Mouse (Mus musculus) gastrocnemius, postnatal 25 days (tissue): ENCODE measurements at regions not wholly inside any gene's neighbourhood (a gene's known extent, or its start where the extent isn't known, plus 50 kb on each side); places are given as distances from the start of the nearest gene placed in this dataset.

Source experiments
- DNase-seq: peaks from one replicate; pipeline ENCODE4 v3.0.0; 2022

DNA sequence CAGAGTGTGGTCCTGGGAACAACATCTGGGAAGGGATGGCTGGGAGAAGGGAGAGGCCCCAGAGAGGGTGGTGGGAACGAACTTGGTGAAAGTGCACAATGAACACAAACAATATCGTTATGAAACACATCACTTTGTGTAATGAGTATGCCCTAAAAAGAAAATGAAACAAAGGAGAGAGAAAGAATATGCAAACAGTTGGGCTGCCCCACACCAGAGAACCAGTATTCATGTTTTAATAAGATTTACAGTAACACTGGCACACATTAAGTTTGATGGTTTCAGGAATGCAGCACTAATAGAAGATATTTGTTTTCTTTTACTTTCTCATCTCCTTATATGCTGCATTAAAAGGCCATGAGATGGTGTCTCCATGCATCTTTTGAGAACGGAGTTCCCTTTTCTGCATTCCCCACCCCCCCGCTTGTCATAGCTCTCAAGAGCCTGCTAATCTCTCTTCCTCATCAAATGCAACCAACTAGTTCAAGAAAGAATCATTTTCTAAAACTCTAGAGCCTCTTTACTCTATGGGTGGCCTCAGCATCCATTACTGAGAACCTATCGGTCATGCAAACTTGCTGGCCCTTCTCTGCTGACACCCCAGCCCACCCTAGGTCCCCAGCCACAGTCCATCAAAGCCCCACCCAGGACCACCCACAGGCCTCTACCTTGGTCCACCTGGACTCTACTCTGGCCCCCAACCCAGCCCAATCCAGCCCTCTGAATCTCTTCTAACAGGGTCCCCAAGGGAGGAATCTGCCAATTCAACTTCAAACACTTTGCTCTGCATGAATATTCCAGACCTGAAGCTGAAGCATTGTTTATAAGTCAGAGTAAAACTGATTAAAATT is 379.0 kb upstream of the Nrp1 start:
- DNase-seq, result no peak

- DNase-seq, result no peak
Measured at GRCm38 (mm10) chr8:127982165-127982564, 376.2 kb upstream of the Nrp1 start.

DNA sequence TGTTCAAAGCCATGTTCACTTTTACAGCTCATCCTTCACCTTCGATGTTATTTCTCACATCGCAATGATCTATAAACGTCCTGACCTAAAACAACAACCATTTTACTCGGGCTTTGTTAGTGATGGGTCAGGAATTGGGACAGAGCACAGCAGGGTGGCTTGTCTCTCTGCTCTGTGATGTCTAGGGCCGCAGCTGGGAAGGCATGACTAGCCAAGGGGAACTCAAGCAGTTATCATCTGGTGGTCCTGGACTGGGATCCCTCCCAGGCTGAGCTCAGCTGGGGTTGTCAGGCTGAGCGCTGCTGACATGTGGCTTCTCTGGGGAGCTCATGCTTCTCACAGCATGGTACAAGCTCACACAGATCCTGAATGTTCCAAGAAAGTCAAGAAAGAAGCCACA is 372.8 kb upstream of the Nrp1 start:
- no peak for DNase-seq

- no peak for DNase-seq
Measured at GRCm38 (mm10) chr8:127988887-127989286, 369.5 kb upstream of the Nrp1 start.

DNA sequence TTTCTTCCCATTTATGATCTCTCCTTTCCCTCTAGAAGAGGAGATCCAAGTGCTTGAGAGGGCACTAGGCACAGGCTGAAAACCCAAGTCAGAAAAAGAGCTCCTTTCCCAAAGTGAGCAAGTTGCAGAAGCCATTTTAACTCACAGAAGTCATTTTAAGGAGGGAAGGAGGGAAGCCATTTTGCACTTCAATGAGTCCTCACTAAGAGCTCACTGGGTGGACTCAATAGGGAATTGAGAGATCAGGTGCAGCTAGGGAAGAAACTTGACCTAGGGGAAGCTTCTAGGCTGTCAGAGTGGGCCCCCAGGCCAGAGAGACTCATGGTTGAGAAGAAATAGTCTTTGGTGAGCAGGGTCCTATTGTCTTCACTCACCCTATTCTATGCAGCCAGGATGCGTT is 363.5 kb upstream of the Nrp1 start:
- DNase-seq, result no peak

- DNase-seq, result no peak
Measured at GRCm38 (mm10) chr8:127995490-127995889, 362.9 kb upstream of the Nrp1 start.

- DNase-seq, result no peak
Measured at GRCm38 (mm10) chr8:128002386-128002785, 356.0 kb upstream of the Nrp1 start.

- DNase-seq, result no peak
Measured at GRCm38 (mm10) chr8:128002806-128003205, 355.6 kb upstream of the Nrp1 start.

DNA sequence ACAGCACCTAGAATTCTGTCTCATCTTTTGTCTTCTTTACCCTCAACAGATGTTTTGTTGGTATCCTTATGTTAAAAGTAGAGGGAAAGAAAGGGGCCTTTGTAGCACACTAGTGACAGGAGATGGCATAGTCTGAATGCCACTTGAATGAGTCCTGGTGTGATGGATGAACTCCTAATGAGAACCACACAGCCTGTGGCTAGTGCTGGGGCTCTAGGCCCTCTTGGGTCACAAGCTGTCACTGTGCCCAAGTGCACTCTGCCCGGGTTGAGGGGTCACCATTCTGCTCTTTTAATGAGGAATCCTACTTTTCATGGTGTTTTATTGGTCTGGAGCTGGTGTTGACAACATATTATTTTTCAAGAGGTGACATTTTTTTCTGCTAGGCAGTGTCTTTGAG is 355.0 kb upstream of the Nrp1 start:
- no peak for DNase-seq

DNA sequence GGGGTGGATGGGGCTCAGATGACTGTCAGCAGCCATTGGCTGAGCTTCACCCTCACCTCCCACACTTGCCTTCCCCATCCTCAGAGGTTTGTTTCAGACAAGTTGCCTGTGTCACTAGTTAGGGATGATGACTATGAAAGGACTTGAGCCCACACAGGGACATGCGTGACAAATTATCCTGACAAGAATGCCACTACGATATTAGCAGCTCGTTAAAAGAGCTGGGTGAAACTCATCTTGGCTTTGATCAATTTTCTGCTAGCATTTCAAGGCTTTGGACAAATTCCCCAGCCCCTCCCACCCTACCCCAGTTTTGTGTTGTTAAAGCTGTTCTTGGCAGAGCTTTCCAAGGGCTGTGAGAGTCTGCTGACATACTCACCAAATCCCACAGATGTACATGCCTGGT is 354.5 kb upstream of the Nrp1 start:
- DNase-seq, result no peak

DNA sequence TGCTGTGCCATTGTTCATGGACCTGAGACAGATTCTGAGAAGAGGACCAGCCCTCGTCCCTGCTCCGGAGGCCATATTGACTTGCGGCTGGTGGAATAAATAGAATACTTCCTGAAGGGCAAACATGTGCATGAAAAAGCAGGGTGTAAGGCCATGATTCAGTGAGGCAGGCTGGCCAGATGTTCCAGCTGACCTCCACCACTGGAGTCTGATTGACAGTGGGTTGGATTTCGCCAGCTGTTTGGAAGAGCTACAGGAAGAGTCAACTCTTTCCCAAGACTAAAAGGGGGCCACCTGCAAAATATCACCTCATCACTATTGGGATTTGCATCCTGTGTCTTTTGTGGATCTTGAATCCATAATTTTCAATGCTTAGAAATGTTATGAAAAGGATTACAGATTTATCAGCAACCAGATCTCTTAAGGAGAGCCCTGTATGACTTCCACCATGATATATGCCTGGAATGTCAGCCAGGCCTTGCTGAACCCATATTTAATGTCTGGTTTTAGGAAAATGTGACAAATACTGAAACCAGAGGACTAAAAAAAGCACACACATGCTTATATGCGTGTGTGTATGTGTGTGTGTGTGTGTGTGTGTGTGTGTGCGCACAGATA is 348.9 kb upstream of the Nrp1 start:
- no peak for DNase-seq

DNA sequence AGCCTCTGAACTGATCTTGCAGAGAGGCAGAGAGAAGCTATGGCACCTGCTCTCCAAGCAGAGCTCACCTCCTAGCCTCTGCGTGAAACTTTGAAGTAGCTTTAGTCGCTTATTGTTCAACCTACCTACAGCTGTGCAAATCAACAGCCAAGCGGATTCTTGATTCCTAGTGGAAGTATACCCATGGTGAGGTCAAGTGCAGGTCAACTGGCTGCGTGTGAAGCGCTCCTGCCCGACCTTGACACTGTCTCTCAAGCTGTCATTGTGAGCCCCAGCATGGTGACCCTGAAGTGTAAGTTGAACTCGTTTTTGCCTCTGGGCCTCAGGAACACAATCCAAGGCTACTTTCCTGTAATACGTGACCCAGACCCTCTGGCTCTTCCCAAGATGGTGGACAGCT is 341.2 kb upstream of the Nrp1 start:
- DNase-seq, result no peak

DNA sequence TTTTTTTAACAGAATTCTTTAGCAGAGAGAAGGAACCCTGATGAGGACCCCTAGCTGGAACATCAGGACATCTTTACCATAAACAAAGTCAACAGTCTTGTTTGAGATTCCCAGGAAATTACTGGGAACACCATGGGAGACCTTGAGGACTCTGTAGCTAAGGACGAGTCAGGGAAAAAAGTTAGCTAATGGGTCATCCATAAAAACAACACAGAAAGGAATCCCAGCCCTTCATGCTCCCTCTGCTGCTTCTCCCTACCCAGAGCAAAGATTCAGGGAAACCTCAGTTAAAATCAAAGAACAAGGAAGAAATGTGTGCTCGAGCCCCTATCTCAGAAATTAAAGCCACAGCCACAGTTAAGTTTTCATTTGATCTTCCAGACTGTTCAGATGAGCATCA is 334.7 kb upstream of the Nrp1 start:
- no peak for DNase-seq

GRCm38 (mm10) chr8:128024774-128025222 is 333.6 kb upstream of the Nrp1 start:
- peak; percentile 7 for DNase-seq

GRCm38 (mm10) chr8:128025251-128025856 is 333.1 kb upstream of the Nrp1 start:
- peak; percentile 76 for DNase-seq

- DNase-seq, result no peak
Measured at GRCm38 (mm10) chr8:128026981-128027380, 331.4 kb upstream of the Nrp1 start.

DNA sequence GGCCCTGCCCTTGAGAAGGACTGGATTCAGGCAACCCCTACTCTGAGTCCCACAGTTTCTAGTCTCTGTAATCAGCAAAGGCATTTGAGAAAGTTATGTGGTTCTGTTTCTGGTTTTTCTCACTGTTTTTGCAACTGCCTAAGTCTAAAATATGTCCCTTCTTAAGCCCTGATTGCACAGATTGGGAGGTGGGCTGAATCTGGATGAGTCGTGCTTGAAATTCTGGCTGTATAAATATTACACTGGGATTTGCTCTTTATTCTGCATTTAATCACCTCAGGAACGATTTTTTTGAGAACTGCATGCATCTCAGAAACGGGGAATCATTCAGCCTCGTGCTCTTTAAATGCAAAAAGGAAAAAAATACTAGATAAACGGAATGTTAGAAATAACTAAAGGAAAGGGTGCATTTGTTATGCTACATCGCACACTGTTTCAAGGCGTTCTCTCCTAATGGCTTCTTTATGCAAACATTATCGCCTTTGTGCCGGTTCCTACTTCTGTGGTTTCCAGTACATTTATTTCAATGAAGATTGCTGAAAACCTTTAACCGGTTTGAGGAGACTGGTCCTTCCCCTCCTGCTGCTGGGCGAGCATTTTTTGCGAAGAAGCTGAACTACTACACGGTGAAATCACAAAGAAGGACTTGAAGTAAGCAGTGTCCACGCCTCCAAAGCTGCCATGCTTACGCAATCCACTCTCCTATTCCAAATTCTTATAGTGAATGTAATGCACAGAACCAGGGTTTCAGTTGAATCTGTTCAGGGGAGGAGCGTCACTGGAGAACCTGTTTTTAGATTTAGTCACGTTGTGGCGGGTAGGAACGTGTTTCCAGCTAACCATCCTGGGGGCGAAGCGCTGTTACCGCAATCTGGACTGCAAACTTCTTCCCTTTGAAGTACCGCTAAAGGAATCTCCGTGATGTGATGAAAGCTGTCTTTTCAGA is 327.8 kb upstream of the Nrp1 start:
- no peak for DNase-seq

DNA sequence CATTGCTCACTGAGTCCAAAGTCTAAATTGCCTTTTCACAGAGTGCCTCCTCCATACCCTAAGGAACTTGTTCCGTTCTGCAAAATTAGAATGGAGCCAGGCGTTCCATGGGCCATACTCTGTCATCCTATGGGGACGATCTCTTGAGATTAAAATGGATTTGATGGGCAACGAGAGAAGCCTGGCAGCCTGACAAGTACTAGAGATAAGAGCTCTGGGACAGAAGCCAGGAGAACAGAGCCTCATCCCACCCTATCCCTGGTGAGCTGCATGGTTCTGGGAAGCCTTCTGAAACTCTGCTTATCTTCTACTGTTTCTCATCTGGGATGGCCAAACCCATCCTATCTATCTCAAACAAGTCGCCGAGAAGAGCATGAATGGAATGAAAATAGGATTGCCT is 324.3 kb upstream of the Nrp1 start:
- DNase-seq, result no peak

DNA sequence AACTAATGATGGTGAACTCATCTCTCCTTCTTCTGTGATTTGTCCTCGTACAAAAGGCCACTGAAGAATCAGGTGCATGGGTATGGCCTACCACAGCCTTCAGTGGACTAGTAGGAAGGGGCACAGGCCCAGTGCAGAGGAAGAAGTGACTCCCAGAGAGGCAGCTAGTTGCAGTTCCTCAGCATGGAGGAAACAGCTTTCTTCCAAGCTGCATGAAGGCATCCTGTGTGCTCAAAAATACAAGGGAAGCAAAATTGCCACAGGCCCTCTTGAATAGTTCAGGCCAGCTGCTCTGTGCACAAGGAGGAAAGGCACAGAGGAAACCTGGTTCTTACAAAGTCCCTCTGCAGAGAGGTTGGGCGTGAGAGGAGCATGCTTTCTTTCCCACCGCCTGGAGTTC is 322.7 kb upstream of the Nrp1 start:
- peak; percentile 9 for DNase-seq

DNA sequence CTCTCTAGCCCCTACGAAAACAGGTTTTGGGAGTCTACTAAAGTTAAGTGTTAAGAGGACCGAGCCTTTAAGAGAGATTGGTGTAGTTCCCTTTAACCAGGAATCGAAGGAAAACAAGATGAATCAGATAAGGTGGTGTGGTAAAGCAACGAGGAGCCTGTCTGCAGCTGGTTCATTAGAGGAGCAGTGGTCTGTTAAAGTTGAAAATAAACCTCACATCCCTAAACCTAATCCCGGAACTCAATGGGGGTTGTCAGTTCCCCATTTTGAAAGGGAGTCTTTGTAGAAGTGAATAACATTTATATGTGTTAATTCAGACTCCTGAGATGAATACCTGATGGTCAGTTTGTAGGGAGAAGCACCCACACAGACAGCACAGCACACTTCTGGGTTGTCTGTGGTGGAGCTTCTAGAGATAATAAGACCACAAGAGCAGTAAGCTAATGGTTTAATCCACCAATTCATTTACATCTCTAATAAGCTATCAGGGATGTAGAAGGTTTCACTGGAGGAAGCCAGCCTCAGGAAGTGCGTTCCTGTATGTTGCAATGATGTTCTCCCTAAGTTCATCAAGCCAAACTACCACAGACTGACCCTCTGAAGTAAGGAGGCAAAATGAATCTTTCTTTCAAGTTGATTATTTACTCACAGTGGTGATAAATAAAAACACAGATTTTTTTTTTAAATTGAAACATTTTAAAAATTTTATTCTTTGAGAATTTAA is 318.9 kb upstream of the Nrp1 start:
- DNase-seq, result no peak

DNA sequence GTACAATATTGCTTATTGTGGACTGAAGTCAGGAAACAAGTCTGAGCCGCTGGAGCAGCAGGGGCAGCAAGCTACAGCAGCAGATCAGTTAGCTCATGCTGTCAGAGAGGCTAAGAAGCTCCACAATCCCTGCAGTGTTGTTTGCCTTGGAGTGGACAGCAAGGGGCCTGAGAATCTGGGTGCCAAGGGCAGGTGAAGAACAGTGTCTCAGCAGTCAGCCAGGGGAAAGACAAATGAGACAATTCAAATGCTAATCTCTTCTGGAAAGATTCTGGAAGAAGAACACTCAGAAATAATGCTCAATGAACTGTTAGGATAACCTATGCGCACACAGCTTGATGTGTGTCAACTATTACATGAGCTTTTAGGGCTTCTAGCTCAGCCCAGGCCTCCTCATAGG is 315.5 kb upstream of the Nrp1 start:
- DNase-seq, result no peak

DNA sequence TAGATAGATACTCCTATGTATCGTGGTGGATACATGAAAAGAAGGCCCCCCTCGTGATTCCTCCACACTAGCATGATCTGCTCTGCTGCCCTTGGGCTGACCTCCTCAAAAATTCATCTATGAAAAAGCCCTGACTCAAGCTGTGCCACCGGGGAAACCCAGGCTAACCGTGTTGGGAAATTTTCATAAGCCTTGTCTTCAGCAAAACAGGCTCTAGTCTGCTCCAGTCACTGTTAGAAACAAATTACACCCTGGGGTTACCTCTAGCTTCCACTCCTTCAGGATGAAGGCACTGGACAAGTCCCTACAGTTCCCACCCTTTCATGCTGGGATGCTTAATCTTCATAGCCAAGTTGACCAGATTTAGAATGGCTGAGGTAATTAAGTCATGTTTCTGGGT is 315.0 kb upstream of the Nrp1 start:
- no peak for DNase-seq
